8 mouse cellular contexts compared by ENCODE assay signal in genomic region chr9:68302232-68302925, GRCm38 (mm10).
DNase-seq lines count a peak whose midpoint lies in the region; ATAC-seq and TF ChIP-seq lines count a peak whose summit lies in the region.

No protein-coding gene starts in this region.

- no peak overlapping the region for H3K9ac ChIP-seq in hindbrain, embryonic 11.5 days (ENCODE audit: low read depth, low read length)
- no peak overlapping the region for H3K9ac ChIP-seq in hindbrain, embryonic 16.5 days (ENCODE audit: low read depth, low read length)
- no peak overlapping the region for H3K9ac ChIP-seq in kidney, postnatal 0 days (ENCODE audit: low read depth, low read length)
- no peak overlapping the region for H3K9ac ChIP-seq in forebrain, embryonic 11.5 days (ENCODE audit: low read length)

- no peak overlapping the region for H3K4me2 ChIP-seq in hindbrain, embryonic 11.5 days (replicated peaks; ENCODE audit: low read depth, low read length)
- no peak overlapping the region for H3K4me2 ChIP-seq in hindbrain, embryonic 16.5 days (ENCODE audit: low read length)
- H3K4me2 ChIP-seq in kidney, postnatal 0 days (ENCODE audit: low read length), result no peak overlapping the region
- no peak overlapping the region for H3K4me2 ChIP-seq in forebrain, embryonic 11.5 days (ENCODE audit: low read depth, low read length, severe bottlenecking)

- no peaks in the 10 kb centered on the region for H3K36me3 ChIP-seq in hindbrain, embryonic 11.5 days (ENCODE audit: control insufficient read depth, insufficient read depth, low read length)
- H3K36me3 ChIP-seq in hindbrain, embryonic 16.5 days (ENCODE audit: control insufficient read depth, insufficient read depth, low read length), result no peaks in the 10 kb centered on the region
- H3K36me3 ChIP-seq in kidney, postnatal 0 days (ENCODE audit: insufficient read depth, low read length), result no peaks in the 10 kb centered on the region
- H3K36me3 ChIP-seq in forebrain, embryonic 11.5 days (ENCODE audit: control insufficient read depth, insufficient read depth, low read length), result no peaks in the 10 kb centered on the region

- H3K9me3 ChIP-seq in hindbrain, embryonic 11.5 days (ENCODE audit: control insufficient read depth, low read length), result no peaks in the 10 kb centered on the region
- H3K9me3 ChIP-seq in hindbrain, embryonic 16.5 days (ENCODE audit: control insufficient read depth, low read length), result no peaks in the 10 kb centered on the region
- H3K9me3 ChIP-seq in kidney, postnatal 0 days (replicated peaks; ENCODE audit: low read length), result no peaks in the 10 kb centered on the region
- H3K9me3 ChIP-seq in forebrain, embryonic 11.5 days (ENCODE audit: control insufficient read depth, low read length), result no peaks in the 10 kb centered on the region

- H3K27me3 ChIP-seq in hindbrain, embryonic 11.5 days (ENCODE audit: control insufficient read depth, insufficient read depth, low read length), result no peaks in the 10 kb centered on the region
- no peaks in the 10 kb centered on the region for H3K27me3 ChIP-seq in hindbrain, embryonic 16.5 days (replicated peaks; ENCODE audit: control insufficient read depth, insufficient read depth, low read length)
- no peaks in the 10 kb centered on the region for H3K27me3 ChIP-seq in kidney, postnatal 0 days (ENCODE audit: insufficient read depth, low read length)
- H3K27me3 ChIP-seq in forebrain, embryonic 11.5 days (ENCODE audit: control insufficient read depth, insufficient read depth, low read length), result no peaks in the 10 kb centered on the region

- H3K4me1 ChIP-seq in hindbrain, embryonic 11.5 days (replicated peaks; ENCODE audit: control insufficient read depth, insufficient read depth, low read length), result no peaks in the 10 kb centered on the region
- H3K4me1 ChIP-seq in hindbrain, embryonic 16.5 days (ENCODE audit: control insufficient read depth, insufficient read depth, low read depth, low read length), result no peaks in the 10 kb centered on the region
- no peaks in the 10 kb centered on the region for H3K4me1 ChIP-seq in kidney, postnatal 0 days (replicated peaks; ENCODE audit: insufficient read depth, low read length)
- H3K4me1 ChIP-seq in forebrain, embryonic 11.5 days (replicated peaks; ENCODE audit: control insufficient read depth, insufficient read depth, low read length), result no peaks in the 10 kb centered on the region

- 68% methylated on average over 7 of the region's 7 CpGs for WGBS in hindbrain, embryonic 11.5 days
- WGBS in hindbrain, embryonic 16.5 days, result 73% methylated on average over 7 of the region's 7 CpGs
- WGBS in kidney, postnatal 0 days, result 27% methylated on average over 7 of the region's 7 CpGs
- whole genome bisulfite sequencing in forebrain, embryonic 11.5 days, result 78% methylated on average over 7 of the region's 7 CpGs

- no peak for TF ChIP-seq CTCF in brain, embryonic 14.5 days (IDR thresholded peaks at IDR 0.05; ENCODE audit: borderline replicate concordance, extremely low read depth, insufficient read depth, insufficient read length)
- TF ChIP-seq CTCF in kidney, postnatal 0 days (IDR thresholded peaks at IDR 0.05; ENCODE audit: low read depth), result no peak

- no peak overlapping the region for H3K27ac ChIP-seq in hindbrain, embryonic 11.5 days (ENCODE audit: low read depth, low read length)
- no peak overlapping the region for H3K27ac ChIP-seq in hindbrain, embryonic 16.5 days (ENCODE audit: low read depth, low read length)
- peak overlapping the region; percentile 15; the same call in 1 of the 2 replicates for H3K27ac ChIP-seq in kidney, postnatal 0 days
- no peak overlapping the region for H3K27ac ChIP-seq in forebrain, embryonic 11.5 days (ENCODE audit: low read depth, low read length)

- peak; percentile 10 for DNase-seq in hindbrain, embryonic 11.5 days (ENCODE audit: low spot score)
- DNase-seq in brain, embryonic 14.5 days (ENCODE audit: low read depth), result peak; percentile 48
- DNase-seq in heart, adult 9 months (ENCODE audit: low spot score in 2 of 2), result peak; percentile 72
- DNase-seq in kidney, postnatal 0 days (ENCODE audit: low spot score), result peak; percentile 83
- DNase-seq in forebrain, embryonic 11.5 days (ENCODE audit: low spot score), result no peak
- DNase-seq in right cerebral cortex, postnatal 25 days, result no peak
- no peak for DNase-seq in spleen, postnatal 36 days (ENCODE audit: low spot score in 2 of 2)

- TF ChIP-seq POLR2A in brain, embryonic 14.5 days (IDR thresholded peaks at IDR 0.05; ENCODE audit: borderline replicate concordance, extremely low read depth, insufficient read depth, insufficient read length, poor library complexity, severe bottlenecking), result no peak

- H3K4me3 ChIP-seq in hindbrain, embryonic 11.5 days (ENCODE audit: low read depth, low read length), result no peak overlapping the region
- no peak overlapping the region for H3K4me3 ChIP-seq in hindbrain, embryonic 16.5 days (ENCODE audit: low read length)
- H3K4me3 ChIP-seq in kidney, postnatal 0 days (replicated peaks; ENCODE audit: low read depth, low read length), result no peak overlapping the region
- no peak overlapping the region for H3K4me3 ChIP-seq in forebrain, embryonic 11.5 days (ENCODE audit: low read depth, low read length)

- ATAC-seq in hindbrain, embryonic 11.5 days (ENCODE audit: low FRiP score), result no peak
- no peak for ATAC-seq in hindbrain, embryonic 16.5 days
- no peak; the same call in 1 of the 2 replicates for ATAC-seq in kidney, postnatal 0 days (replicated peaks; ENCODE audit: low FRiP score, low read depth)
- ATAC-seq in forebrain, embryonic 11.5 days (replicated peaks; ENCODE audit: low FRiP score), result no peak

Comparison
In these comparisons a context has a peak if more than half of its experiments do, and no peak if none do; other contexts are left out.
1. DNase-seq: peak in hindbrain, embryonic 11.5 days (single experiment), brain, embryonic 14.5 days (single experiment), heart, adult 9 months (2 of 2) and kidney, postnatal 0 days (single experiment); none in forebrain, embryonic 11.5 days (single experiment), right cerebral cortex, postnatal 25 days (single experiment) and spleen, postnatal 36 days (0 of 2).